Mouse (Mus musculus) T-helper 17 cell (primary cell): ENCODE measurements around the gene Nxnl1.
"Not testable (repeated sequence)": the region's sequence is repeated elsewhere in the genome, so short reads cannot be mapped to it uniquely, and the experiment has no call there.

ENCODE experiments used
- in situ Hi-C, 2 experiments: fragments of 300-600 bp; cut with MboI, MseI; formaldehyde crosslinking; loops; 1 replicate in 1 of 2; 2 replicates in 1 of 2; pipeline ENCODE4 v1.15.1; 2025; ENCODE audit warnings: high pct_unique_total_duplicates in 2 of 2

Gene Nxnl1

DNA sequence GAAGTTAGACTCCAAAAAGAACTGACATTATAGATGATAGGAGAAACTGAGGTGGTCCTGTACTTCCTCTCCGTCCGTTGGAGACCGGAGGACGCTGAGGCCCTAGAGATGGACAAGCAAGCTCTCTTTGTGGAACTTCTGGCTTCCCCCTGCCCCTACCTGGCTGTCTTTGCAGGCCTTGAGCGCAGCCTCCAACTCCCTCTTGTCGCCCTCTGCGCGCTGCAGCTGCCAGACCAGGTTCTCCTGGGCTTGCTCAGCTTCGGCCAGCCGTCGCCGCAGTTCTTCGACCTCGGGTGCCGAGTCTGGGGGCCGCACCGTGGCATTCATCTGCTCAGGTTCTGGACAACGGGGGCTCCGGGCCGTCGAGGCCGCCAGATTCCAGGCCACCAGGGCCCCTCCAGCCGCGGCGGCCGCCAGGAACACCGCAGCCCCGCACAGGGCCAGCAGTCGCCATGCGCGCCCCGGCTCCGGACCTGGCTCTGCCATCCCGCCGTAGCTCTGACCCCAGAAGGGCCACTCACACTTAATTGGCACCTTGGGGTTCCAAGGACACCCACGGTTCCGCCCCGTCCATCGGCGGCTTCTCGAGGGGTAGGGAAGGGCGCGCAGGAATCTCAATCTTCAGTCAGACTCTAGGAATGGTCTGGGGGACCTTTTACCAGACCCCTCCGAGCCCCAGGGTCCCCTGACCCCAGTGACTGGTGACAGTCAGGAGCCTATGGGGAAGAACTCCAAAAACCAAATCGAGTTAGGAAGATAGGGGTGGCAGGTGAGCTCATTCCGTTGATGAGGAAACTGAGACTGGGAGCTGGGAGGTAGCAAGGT, 41.0 kb downstream of the Nxnl1 start, which contains the start of gene Ccdc194:
Gene Ccdc194 (minus strand): TSS at position 486 of the 825 bp plus-strand sequence.
- in situ Hi-C loops: loop anchor here in 1 of 2 experiments (10.0 kb wide), 1 partner anchor 81 kb away; no protein-coding TSS in a partner anchor

GRCm38 (mm10) chr8:71521634-71522033, 44.8 kb downstream of the Nxnl1 start:
- in situ Hi-C loops: loop anchor here (5.0 to 10.0 kb wide), 2 partner anchors 77 to 79 kb away; no protein-coding TSS in a partner anchor

DNA sequence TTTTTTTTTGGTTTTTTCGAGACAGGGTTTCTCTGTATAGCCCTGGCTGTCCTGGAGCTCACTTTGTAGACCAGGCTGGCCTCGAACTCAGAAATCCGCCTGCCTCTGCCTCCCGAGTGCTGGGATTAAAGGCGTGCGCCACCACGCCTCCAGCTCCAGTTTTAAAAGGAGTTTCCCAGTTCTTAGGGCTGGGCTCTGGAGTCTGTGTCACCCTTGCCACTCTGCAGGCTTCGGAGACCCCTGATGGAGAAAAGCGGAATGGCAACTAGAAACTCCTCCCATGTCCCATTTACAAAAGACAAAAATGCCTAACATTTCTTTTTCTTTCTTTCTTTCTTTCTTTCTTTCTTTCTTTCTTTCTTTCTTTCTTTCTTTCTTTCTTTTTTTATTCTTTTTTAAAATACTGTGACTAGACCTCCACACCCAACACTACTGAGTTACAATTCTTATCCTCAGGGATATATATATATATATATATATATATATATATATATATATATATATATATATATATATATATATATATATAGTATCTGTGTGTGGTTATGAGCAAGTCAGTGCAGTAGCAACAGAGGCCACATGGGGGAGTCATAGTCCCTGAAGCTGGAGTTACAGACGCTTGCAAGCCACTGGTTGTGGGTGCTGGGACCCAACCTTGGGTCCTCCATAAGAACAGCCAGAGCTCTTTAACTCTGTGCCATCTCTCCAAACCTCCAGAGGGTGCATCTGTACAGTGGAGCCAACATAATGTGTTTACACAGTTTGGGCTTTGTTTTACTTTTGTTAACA, 47.2 kb downstream of the Nxnl1 start:
- in situ Hi-C loops: not testable (repeated sequence)

DNA sequence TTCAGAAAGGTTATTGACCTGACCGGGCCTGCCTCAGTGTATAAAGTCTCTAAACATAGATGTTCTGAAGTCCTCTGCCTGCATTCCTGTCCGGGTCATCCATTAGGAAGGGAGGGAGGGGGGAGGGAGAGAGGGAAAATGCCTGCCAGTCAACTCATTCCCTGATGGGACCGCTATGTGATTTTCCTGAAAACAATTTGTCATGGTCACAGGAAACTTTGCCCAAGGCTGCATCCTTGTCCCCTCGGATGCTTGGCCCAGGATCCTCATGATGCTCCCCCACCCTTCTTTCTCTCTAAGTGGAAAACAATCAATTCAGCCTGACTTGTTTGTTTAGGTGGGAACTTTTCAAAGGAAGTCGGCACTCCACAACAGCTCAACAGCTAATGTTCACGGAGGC, 49.6 kb downstream of the Nxnl1 start:
- in situ Hi-C loops: no loop called here

DNA sequence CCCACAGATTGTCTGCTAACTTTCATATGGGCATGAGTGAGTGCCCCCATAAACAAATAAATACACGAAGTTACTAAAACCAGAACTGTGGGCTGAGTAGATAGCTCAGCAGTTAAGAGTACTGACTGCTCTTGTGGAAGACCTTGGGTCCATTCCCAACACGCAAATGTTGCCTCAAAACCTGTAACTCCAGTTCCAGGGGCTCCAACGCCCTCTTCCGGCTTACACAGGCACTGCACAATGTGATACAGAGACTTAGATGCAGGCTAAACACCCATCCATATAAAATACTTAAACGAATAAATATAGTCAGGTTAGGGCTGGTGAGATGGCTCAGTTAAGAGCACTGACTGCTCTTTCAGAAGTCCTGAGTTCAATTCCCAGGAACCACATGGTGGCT, 51.4 kb downstream of the Nxnl1 start:
- in situ Hi-C loops: no loop called here

GRCm38 (mm10) chr8:71513018-71513754, 53.2 kb downstream of the Nxnl1 start:
- in situ Hi-C loops: no loop called here

DNA sequence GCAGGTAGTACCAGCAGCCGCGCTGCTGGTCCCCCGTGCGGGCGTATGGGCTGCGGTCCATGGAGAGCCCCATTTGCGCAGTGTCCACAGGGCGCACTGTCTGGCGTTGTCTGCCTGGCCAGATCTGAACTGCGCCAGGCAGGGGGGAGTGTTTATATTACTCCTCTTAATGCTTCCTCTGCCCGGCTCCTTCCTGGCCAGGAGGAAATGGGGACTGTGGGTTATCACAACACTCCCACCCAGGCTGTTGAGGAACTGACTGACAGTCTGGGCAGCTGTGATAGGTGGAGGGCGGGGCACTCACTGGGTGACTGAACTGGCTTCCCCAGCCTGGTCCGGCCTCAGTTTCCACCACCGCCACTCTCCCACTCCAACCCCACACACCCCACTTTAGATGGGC, 54.8 kb downstream of the Nxnl1 start, which contains the start of gene Plvap:
Gene Plvap (minus strand): TSS at position 109 of the 400 bp plus-strand sequence.
- in situ Hi-C loops: no loop called here
